In the genomic region with DNA sequence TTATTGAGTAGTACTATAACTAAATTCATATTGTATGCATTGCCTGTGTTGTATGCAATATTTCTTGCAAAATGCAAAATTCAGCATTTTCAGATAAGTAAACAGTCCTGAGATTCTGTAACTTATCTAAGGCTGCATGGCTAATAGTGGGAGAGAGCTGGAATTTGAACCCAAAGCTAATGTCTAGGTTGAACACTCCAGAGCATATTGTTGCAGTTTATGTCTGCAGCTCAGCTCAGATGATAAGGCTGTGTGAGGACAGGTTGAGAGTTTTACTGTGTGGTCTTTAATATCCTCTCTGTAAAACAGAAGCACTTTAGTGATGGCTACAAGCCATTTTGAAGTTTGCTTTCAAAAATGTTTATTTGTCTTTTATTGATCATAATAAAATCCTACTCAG, we compare ENCODE assay signal across 29 mouse cellular contexts. TPM values are rescaled to one million over a fixed set of nuclear protein-coding genes. Genes with fewer than 3 reads are reported as not detected.
"Had no signal": no experiment of that assay in that cellular context is flagged by ENCODE, and none has a peak within 500 bp of the region (broad histone marks: within the 10 kb centered on the region; RNA-seq: fewer than 3 reads in every experiment).

No protein-coding gene starts in this region.

- H3K4me1 ChIP-seq: embryonic facial prominence, embryonic 10.5 days; embryonic facial prominence, embryonic 12.5 days; embryonic facial prominence, embryonic 13.5 days; embryonic facial prominence, embryonic 15.5 days; forebrain, embryonic 10.5 days; forebrain, embryonic 12.5 days; forebrain, embryonic 13.5 days; forebrain, embryonic 15.5 days had no signal

- H3K27me3 ChIP-seq: embryonic facial prominence, embryonic 12.5 days; embryonic facial prominence, embryonic 13.5 days; embryonic facial prominence, embryonic 15.5 days; forebrain, embryonic 12.5 days; forebrain, embryonic 13.5 days; forebrain, embryonic 15.5 days had no signal

- H3K9me3 ChIP-seq: embryonic facial prominence, embryonic 10.5 days; embryonic facial prominence, embryonic 12.5 days; embryonic facial prominence, embryonic 13.5 days; embryonic facial prominence, embryonic 15.5 days; forebrain, embryonic 10.5 days; forebrain, embryonic 12.5 days; forebrain, embryonic 13.5 days; forebrain, embryonic 15.5 days had no signal

- H3K27ac ChIP-seq: embryonic facial prominence, embryonic 10.5 days; embryonic facial prominence, embryonic 12.5 days; embryonic facial prominence, embryonic 13.5 days; embryonic facial prominence, embryonic 15.5 days; forebrain, embryonic 10.5 days; forebrain, embryonic 12.5 days; forebrain, embryonic 13.5 days; forebrain, embryonic 15.5 days; gastrocnemius, adult 2 months had no signal

- H3K9ac ChIP-seq: embryonic facial prominence, embryonic 12.5 days; embryonic facial prominence, embryonic 13.5 days; embryonic facial prominence, embryonic 15.5 days; forebrain, embryonic 12.5 days; forebrain, embryonic 13.5 days; forebrain, embryonic 15.5 days; forebrain, postnatal 0 days had no signal

- ATAC-seq: forebrain, embryonic 13.5 days; forebrain, embryonic 14.5 days; forebrain, embryonic 15.5 days; forebrain, embryonic 16.5 days; forebrain, postnatal 0 days had no signal

- H3K4me3 ChIP-seq: embryonic facial prominence, embryonic 10.5 days; embryonic facial prominence, embryonic 12.5 days; embryonic facial prominence, embryonic 13.5 days; embryonic facial prominence, embryonic 15.5 days; erythroblast, embryonic 14.5 days; forebrain, embryonic 10.5 days; forebrain, embryonic 12.5 days; forebrain, embryonic 13.5 days; forebrain, embryonic 15.5 days; gastrocnemius, adult 2 months had no signal

- DNase-seq: cerebellum, adult 18-20 months; cerebellum, adult 2 months; cerebellum, adult 8-10 months; cerebellum, adult 9-10 months; cerebellum, adult 9-11 months; cerebellum, postnatal 10 days; cerebellum, postnatal 14 days; cerebellum, postnatal 25 days; cerebellum, postnatal 36 days; embryo, embryonic 11 days; forebrain, postnatal 0 days; gastrocnemius, adult 2 months; gastrocnemius, postnatal 10 days; gastrocnemius, postnatal 14 days; gastrocnemius, postnatal 25 days; gastrocnemius, postnatal 36 days; heart, adult 11 months; heart, adult 18-20 months had no signal

- H3K4me2 ChIP-seq: embryonic facial prominence, embryonic 12.5 days; embryonic facial prominence, embryonic 13.5 days; embryonic facial prominence, embryonic 15.5 days; forebrain, embryonic 12.5 days; forebrain, embryonic 13.5 days; forebrain, embryonic 15.5 days had no signal

RNA-seq across cellular contexts. Expression of gene Tnfrsf11a, which starts 41.0 kb away (rescaled TPM):
- polyA plus RNA-seq: erythroblast, embryonic 14.5 days had no signal
